Mouse (Mus musculus) kidney, embryonic 16.5 days (tissue): Measurements from ENCODE around the gene H2-Ob. TPM values are rescaled to one million over a fixed set of nuclear protein-coding genes. Genes with fewer than 3 reads are reported as not detected.

Experiments used
- ATAC-seq: fragments of 200-750 bp; cut with Nextera tagmentation; 2 replicates; pipeline ENCODE4 v1.8.0; 2017; ENCODE audit warnings: moderate TSS enrichment; ENCODE audit not compliant: low FRiP score, low TSS enrichment
- H3K27ac ChIP-seq: fragments of 300-500 bp; sonication (generic); 2 replicates; pipeline ENCODE4 v1.5.1; 2014; ENCODE audit warnings: low read length
- H3K27me3 ChIP-seq: fragments of 300-500 bp; sonication (generic); 2 replicates; pipeline ENCODE4 v1.6.1; 2014; ENCODE audit warnings: low read length, control low read depth, mixed read lengths; ENCODE audit not compliant: insufficient read depth
- H3K36me3 ChIP-seq: fragments of 300-500 bp; sonication (generic); 2 replicates; pipeline ENCODE4 v1.6.1; 2014; ENCODE audit warnings: low read length, control low read depth, mixed read lengths; ENCODE audit not compliant: insufficient read depth
- H3K4me1 ChIP-seq: fragments of 300-500 bp; sonication (generic); 2 replicates; pipeline ENCODE4 v1.6.1; 2014; ENCODE audit warnings: low read length, control low read depth, mixed read lengths; ENCODE audit not compliant: insufficient read depth
- H3K4me2 ChIP-seq: fragments of 300-500 bp; sonication (generic); replicated peaks from 2 replicates; pipeline ENCODE4 v1.6.1; 2014; ENCODE audit warnings: low read depth, low read length
- H3K4me3 ChIP-seq: fragments of 300-500 bp; sonication (generic); 2 replicates; pipeline ENCODE4 v1.5.1; 2014; ENCODE audit warnings: mild to moderate bottlenecking, low read length
- H3K9ac ChIP-seq: fragments of 300-500 bp; sonication (generic); replicated peaks from 2 replicates; pipeline ENCODE4 v1.6.1; 2014; ENCODE audit warnings: low read length
- H3K9me3 ChIP-seq: fragments of 300-500 bp; sonication (generic); 2 replicates; pipeline ENCODE4 v1.6.1; 2016; ENCODE audit warnings: low read length, control low read depth
- WGBS: fragments of 180-500 bp; shearing (Covaris S2); extraction: QIAGEN DNeasy Blood & Tissue Kit; methylation state at CpG from one replicate; pipeline ENCODE4 v1.1.7; 2014; 5-methylcytosine and 5-hydroxymethylcytosine counted together
- polyA plus RNA-seq: library from polyadenylated mRNA; unstranded; fragments of >200 nt; fragmentation: Nextera tagmentation; extraction: Ambion mirVana; gene quantifications from 2 replicates; pipeline ENCODE4 v1.2.1, GENCODE M21; 2015

Gene H2-Ob
- polyA plus RNA-seq, result 0.14 and 0.27 TPM in 2 replicates

- H3K36me3 ChIP-seq, result no peaks in the 10 kb centered on the region
- H3K27me3 ChIP-seq, result no peaks in the 10 kb centered on the region
- WGBS, result 62% methylated on average over 3 of the region's 3 CpGs
- no peak within 1 kb of the TSS for H3K9ac ChIP-seq
- H3K27ac ChIP-seq, result peak within 1 kb of the TSS; percentile 35; the same call in 1 of the 2 replicates
- H3K4me1 ChIP-seq, result no peaks in the 10 kb centered on the region
- no peak for ATAC-seq
- no peak within 1 kb of the TSS for H3K4me2 ChIP-seq
- H3K4me3 ChIP-seq, result no peak within 1 kb of the TSS
- H3K9me3 ChIP-seq, result 0 out of 2 replicates have a peak, but pooled peaks cover 4% of the 10 kb centered on the region
These were observed at the start of gene H2-Ob for GRCm38 (mm10) chr17:34238706-34239105. H2-Ob (plus strand) TSS chr17:34238903.

DNA sequence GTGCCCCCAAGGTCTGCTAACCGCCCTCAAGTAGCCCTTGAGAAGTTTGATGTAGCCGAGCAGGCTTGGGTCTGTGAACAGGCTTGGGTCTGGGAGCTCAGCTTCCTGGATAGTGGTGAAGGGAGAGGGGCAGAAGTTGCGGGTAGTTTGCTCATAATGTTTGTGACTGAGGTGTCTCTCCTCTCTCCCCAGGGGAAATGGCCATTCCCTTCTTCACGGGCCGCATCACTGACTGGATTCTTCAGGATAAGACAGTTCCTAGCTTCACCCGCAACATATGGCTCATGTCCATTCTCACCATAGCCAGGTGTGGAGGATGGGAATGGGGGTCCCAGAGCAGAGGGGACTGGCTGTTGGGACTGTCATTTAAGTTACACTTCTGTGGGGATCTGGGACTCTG is 49.7 kb upstream of the H2-Ob start:
- H3K27me3 ChIP-seq, result peaks cover 39% of the 10 kb centered on the region
- WGBS, result 72% methylated on average over 6 of the region's 6 CpGs

GRCm38 (mm10) chr17:34192852-34193251 is 45.9 kb upstream of the H2-Ob start:
- Histone ChIP-seq H3K4me1 (peaks cover 7% of the 10 kb centered on the region), H3K27me3 (peaks cover 59% of the 10 kb centered on the region), H3K4me2 (no peak overlapping the region)

More for the DNA sequence above, 49.7 kb upstream of the H2-Ob start:
- Histone ChIP-seq H3K9me3 (no peaks in the 10 kb centered on the region), H3K4me3 (no peak overlapping the region), H3K4me2 (no peak overlapping the region), H3K4me1 (peaks cover 6% of the 10 kb centered on the region), H3K36me3 (no peaks in the 10 kb centered on the region), H3K9ac (no peak overlapping the region), H3K27ac (no peak overlapping the region)
- ATAC-seq, result no peak

GRCm38 (mm10) chr17:34193468-34193867 is 45.2 kb upstream of the H2-Ob start:
- ATAC-seq, result no peak
- Histone ChIP-seq H3K9ac (no peak overlapping the region), H3K27me3 (peaks cover 65% of the 10 kb centered on the region), H3K4me1 (peaks cover 13% of the 10 kb centered on the region), H3K36me3 (no peaks in the 10 kb centered on the region), H3K4me2 (no peak overlapping the region), H3K27ac (no peak overlapping the region), H3K9me3 (no peaks in the 10 kb centered on the region), H3K4me3 (no peak overlapping the region)
- 47% methylated on average over 8 of the region's 8 CpGs for WGBS

More at GRCm38 (mm10) chr17:34192852-34193251, 45.9 kb upstream of the H2-Ob start:
- ATAC-seq, result no peak
- no peak overlapping the region for H3K27ac ChIP-seq
- no peaks in the 10 kb centered on the region for H3K36me3 ChIP-seq
- H3K9me3 ChIP-seq, result no peaks in the 10 kb centered on the region
- H3K9ac ChIP-seq, result no peak overlapping the region
- WGBS, result 20% methylated on average over 16 of the region's 16 CpGs
- no peak overlapping the region for H3K4me3 ChIP-seq

DNA sequence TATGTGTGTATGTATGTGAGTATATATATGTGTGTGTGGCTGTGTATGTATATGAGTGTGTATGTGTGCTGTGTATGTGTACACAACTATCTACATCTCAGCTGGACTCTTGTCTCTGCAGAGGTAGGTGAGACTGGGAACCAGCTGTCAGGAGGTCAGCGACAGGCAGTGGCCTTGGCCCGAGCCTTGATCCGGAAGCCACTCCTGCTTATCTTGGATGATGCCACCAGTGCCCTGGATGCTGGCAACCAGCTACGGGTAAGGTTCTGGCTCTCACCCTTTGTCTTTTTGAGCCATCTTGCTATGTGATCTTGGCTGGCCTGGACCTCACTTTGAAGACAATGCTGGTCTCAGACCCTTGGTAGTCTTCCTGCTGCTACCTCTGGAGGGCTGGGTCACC is 44.0 kb upstream of the H2-Ob start:
- Histone ChIP-seq H3K4me1 (peaks cover 13% of the 10 kb centered on the region), H3K4me3 (no peak overlapping the region), H3K27me3 (peaks cover 74% of the 10 kb centered on the region), H3K9ac (no peak overlapping the region), H3K27ac (no peak overlapping the region), H3K4me2 (no peak overlapping the region), H3K9me3 (no peaks in the 10 kb centered on the region), H3K36me3 (no peaks in the 10 kb centered on the region)
- WGBS, result 86% methylated on average over 4 of the region's 4 CpGs
- ATAC-seq, result no peak

GRCm38 (mm10) chr17:34196491-34196890 is 42.2 kb upstream of the H2-Ob start:
- Histone ChIP-seq H3K27ac (no peak overlapping the region), H3K36me3 (no peaks in the 10 kb centered on the region), H3K4me3 (no peak overlapping the region), H3K9ac (no peak overlapping the region), H3K9me3 (no peaks in the 10 kb centered on the region), H3K4me1 (peaks cover 13% of the 10 kb centered on the region), H3K27me3 (peaks cover 74% of the 10 kb centered on the region), H3K4me2 (no peak overlapping the region)
- no peak for ATAC-seq
- WGBS, result 38% methylated on average over 12 of the region's 12 CpGs

GRCm38 (mm10) chr17:34196941-34197894 is 41.5 kb upstream of the H2-Ob start, which contains the start of gene Psmb8:
Psmb8 (plus strand) TSS chr17:34197721.
- Histone ChIP-seq H3K27me3 (peaks cover 73% of the 10 kb centered on the region), H3K36me3 (no peaks in the 10 kb centered on the region), H3K4me1 (peaks cover 13% of the 10 kb centered on the region), H3K4me2 (peak within 1 kb of the TSS; percentile 72), H3K9me3 (no peaks in the 10 kb centered on the region), H3K27ac (no peak within 1 kb of the TSS), H3K9ac (peak within 1 kb of the TSS; percentile 59), H3K4me3 (peak within 1 kb of the TSS; percentile 56)
- 5% methylated on average over 41 of the region's 41 CpGs for WGBS
- peak; percentile 89 for ATAC-seq

DNA sequence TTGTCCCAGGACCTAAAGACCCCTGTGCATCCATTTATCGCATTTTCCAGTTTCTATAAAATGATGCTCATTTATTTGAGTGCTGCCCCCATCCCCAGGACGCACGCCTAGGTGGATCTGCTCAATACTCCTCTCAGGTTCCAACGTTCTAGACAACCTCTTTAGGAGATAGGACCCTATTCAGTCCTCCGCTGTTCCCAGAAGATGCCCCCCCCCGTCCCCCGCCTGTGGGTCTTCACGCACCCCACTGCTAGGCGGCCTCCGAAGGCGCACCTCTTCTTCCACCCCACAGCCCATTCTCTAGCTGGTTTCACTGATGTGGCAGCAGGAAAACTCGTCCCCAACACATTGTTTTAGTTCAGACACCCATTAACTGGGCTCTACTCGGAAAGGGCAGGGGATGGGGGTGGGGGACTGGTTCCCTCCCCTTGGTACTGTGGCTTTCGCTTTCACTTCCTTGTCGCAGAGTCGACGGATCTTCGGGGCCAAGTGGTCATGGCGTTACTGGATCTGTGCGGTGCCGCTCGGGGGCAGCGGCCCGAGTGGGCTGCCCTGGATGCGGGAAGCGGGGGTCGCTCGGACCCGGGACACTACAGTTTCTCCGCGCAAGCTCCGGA is 40.7 kb upstream of the H2-Ob start:
- peak overlapping the region; percentile 56 for H3K4me3 ChIP-seq
- H3K4me1 ChIP-seq, result peaks cover 13% of the 10 kb centered on the region
- H3K9ac ChIP-seq, result peak overlapping the region; percentile 59
- H3K9me3 ChIP-seq, result no peaks in the 10 kb centered on the region
- H3K27ac ChIP-seq, result no peak overlapping the region
- H3K36me3 ChIP-seq, result no peaks in the 10 kb centered on the region
- no peak for ATAC-seq
- H3K4me2 ChIP-seq, result peak overlapping the region; percentile 72
- peaks cover 65% of the 10 kb centered on the region for H3K27me3 ChIP-seq
- WGBS, result 1% methylated on average over 32 of the region's 32 CpGs

DNA sequence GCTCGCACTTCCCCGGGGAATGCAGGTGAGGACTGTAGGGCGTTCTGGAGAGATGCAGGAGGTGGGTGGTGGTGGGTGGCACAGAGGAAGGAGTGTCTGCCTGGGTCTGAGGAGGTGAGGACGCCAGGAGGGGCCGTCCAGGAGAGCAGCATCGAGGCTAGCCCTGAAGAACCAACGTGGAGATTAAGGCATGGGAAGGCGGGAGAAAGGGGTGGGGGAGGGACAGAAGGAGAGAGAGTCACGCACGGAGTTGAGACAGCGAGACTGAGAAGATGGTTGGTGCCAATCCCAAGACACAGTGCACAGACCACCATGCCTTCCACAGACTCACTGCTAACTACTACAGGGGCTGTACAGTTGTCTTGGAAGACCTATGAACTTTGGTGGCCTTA is 40.2 kb upstream of the H2-Ob start:
- Histone ChIP-seq H3K4me1 (peaks cover 13% of the 10 kb centered on the region), H3K4me2 (peak overlapping the region; percentile 72), H3K4me3 (peak overlapping the region; percentile 56), H3K36me3 (no peaks in the 10 kb centered on the region), H3K27me3 (peaks cover 60% of the 10 kb centered on the region), H3K27ac (no peak overlapping the region), H3K9me3 (no peaks in the 10 kb centered on the region), H3K9ac (peak overlapping the region; percentile 59)
- no peak for ATAC-seq
- WGBS, result 12% methylated on average over 11 of the region's 11 CpGs
